Mouse (Mus musculus) bone marrow, adult 2 months (tissue): Measurements from ENCODE around the gene Dnase1l1.

Experiments
- CTCF ChIP-seq: fragments of 200-500 bp; IDR thresholded peaks from 2 replicates; pipeline ENCODE4 v1.5.1; 2011; ENCODE audit warnings: low read length, control low read depth; ENCODE audit not compliant: control insufficient read depth, insufficient read depth
- POLR2A ChIP-seq: fragments of 200-500 bp; IDR thresholded peaks from 2 replicates; pipeline ENCODE4 v1.6.1; 2011; ENCODE audit warnings: low read depth, mild to moderate bottlenecking, control low read depth, low read length, borderline replicate concordance; ENCODE audit not compliant: control insufficient read depth

- 0 out of 2 replicates have a peak, but pooled peaks have one; percentile 8 for TF ChIP-seq CTCF
- TF ChIP-seq POLR2A: no peak
These were observed 11.9 kb downstream of the Dnase1l1 start, which contains the start of gene Rpl10 for GRCm38 (mm10) chrX:74270062-74270901.
